Mouse (Mus musculus) cerebellum, adult 2 months (tissue): Measurements from ENCODE around the gene Cenpe.

Source experiments
- CTCF ChIP-seq: fragments of 200-500 bp; IDR thresholded peaks from 2 replicates; pipeline ENCODE4 v1.5.1; 2011; ENCODE audit warnings: low read depth, mild to moderate bottlenecking, control low read depth, low read length, moderate library complexity, borderline replicate concordance; ENCODE audit not compliant: insufficient read depth
- POLR2A ChIP-seq: fragments of 200-500 bp; IDR thresholded peaks from 2 replicates; pipeline ENCODE4 v1.6.1; 2011; ENCODE audit warnings: low read length, control low read depth, borderline replicate concordance; ENCODE audit not compliant: insufficient read depth

DNA sequence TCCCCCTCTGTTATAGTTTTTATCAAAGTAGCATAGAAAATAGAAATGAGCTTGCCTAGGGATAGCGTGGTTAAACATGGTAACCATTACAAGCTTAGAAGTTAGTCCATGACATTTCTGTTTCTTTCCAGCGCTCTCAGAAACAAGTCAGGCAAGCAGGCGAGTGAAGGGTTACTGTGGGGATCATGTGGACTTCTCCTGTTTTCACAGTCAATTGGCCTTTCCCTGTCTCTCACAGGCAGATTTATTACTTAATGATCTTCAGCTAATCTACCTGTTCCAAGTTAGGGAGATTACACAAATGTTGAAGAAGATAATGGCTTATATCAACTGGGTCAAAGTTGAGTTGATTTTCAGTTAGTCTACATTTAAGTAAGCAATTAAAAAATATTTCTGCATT lies 20.1 kb downstream of the Cenpe start:
- TF ChIP-seq CTCF (no peak), POLR2A (no peak)
